Comparison of ENCODE assay signal across 8 mouse cellular contexts in genomic region chr13:111807105-111807595, GRCm38 (mm10). TPM values are rescaled to one million over a fixed set of nuclear protein-coding genes. Genes with fewer than 3 reads are reported as not detected.
A peak's percentile ranks its signal among the peaks of the same experiment; 100 is the strongest.
DNase-seq lines count a peak whose midpoint lies in the region; ATAC-seq and TF ChIP-seq lines count a peak whose summit lies in the region.

No protein-coding gene starts in this region.

- H3K9ac ChIP-seq in kidney, postnatal 0 days (ENCODE audit: low read depth, low read length): peak overlapping the region; percentile 99
- peak overlapping the region; percentile 97 for H3K9ac ChIP-seq in liver, embryonic 11.5 days (ENCODE audit: low read depth, low read length)

- H3K27me3 ChIP-seq in kidney, postnatal 0 days (ENCODE audit: insufficient read depth, low read length): no peaks in the 10 kb centered on the region
- 0 out of 2 replicates have a peak, but pooled peaks cover 4% of the 10 kb centered on the region for H3K27me3 ChIP-seq in liver, embryonic 11.5 days (replicated peaks; ENCODE audit: control insufficient read depth, insufficient read depth, low read length)
- H3K27me3 ChIP-seq in splenic B cell, adult 2 months (ENCODE audit: control insufficient read depth, insufficient read depth, low read length, poor library complexity, severe bottlenecking): no peaks in the 10 kb centered on the region

- no peaks in the 10 kb centered on the region for H3K36me3 ChIP-seq in kidney, postnatal 0 days (ENCODE audit: insufficient read depth, low read length)
- H3K36me3 ChIP-seq in liver, embryonic 11.5 days (ENCODE audit: control insufficient read depth, insufficient read depth, low read length): no peaks in the 10 kb centered on the region
- no peaks in the 10 kb centered on the region; the same call in 1 of the 2 replicates for H3K36me3 ChIP-seq in splenic B cell, adult 2 months (ENCODE audit: control insufficient read depth, insufficient read depth, low read length, poor library complexity, severe bottlenecking)

- peak overlapping the region; percentile 99 for H3K27ac ChIP-seq in kidney, postnatal 0 days
- H3K27ac ChIP-seq in liver, embryonic 11.5 days (ENCODE audit: low read depth, low read length): peak overlapping the region; percentile 94

- peak overlapping the region; percentile 96 for H3K4me2 ChIP-seq in kidney, postnatal 0 days (ENCODE audit: low read length)
- H3K4me2 ChIP-seq in liver, embryonic 11.5 days: peak overlapping the region; percentile 95

- peaks cover 38% of the 10 kb centered on the region for H3K4me1 ChIP-seq in kidney, postnatal 0 days (replicated peaks; ENCODE audit: insufficient read depth, low read length)
- peaks cover 39% of the 10 kb centered on the region for H3K4me1 ChIP-seq in liver, embryonic 11.5 days (replicated peaks; ENCODE audit: control insufficient read depth, insufficient read depth, low read length)

- no peak for ATAC-seq in kidney, postnatal 0 days (replicated peaks; ENCODE audit: low FRiP score, low read depth)
- peak; percentile 50 for ATAC-seq in activated CD4-positive, CD25-positive, alpha-beta regulatory T cell, adult 4 months
- ATAC-seq in granulocyte monocyte progenitor cell, adult 5-6 weeks (replicated peaks; ENCODE audit: poor library complexity, severe bottlenecking): peak; percentile 18
- ATAC-seq in liver, embryonic 11.5 days (replicated peaks; ENCODE audit: low FRiP score): no peak
- no peak for ATAC-seq in frontal cortex, adult (ENCODE audit: low TSS enrichment)

- TF ChIP-seq CTCF in kidney, postnatal 0 days (IDR thresholded peaks at IDR 0.05; ENCODE audit: low read depth): no peak

- H3K9me3 ChIP-seq in kidney, postnatal 0 days (replicated peaks; ENCODE audit: low read length): no peaks in the 10 kb centered on the region
- H3K9me3 ChIP-seq in liver, embryonic 11.5 days (ENCODE audit: control insufficient read depth, low read length): no peaks in the 10 kb centered on the region

- DNase-seq in kidney, postnatal 0 days (ENCODE audit: low spot score): peak; percentile 72
- DNase-seq in kidney, postnatal 36 days: no peak
- DNase-seq in liver, embryonic 11.5 days (ENCODE audit: low spot score): peak; percentile 50
- peak; percentile 73 for DNase-seq in splenic B cell, adult 2 months (ENCODE audit: low read depth, low spot score)
- no peak for DNase-seq in testis, postnatal 10 days (ENCODE audit: low spot score)

- H3K4me3 ChIP-seq in kidney, postnatal 0 days (replicated peaks; ENCODE audit: low read depth, low read length): peak overlapping the region; percentile 94
- peak overlapping the region; percentile 97 for H3K4me3 ChIP-seq in liver, embryonic 11.5 days (ENCODE audit: low read depth, low read length)

- WGBS in kidney, postnatal 0 days: under 1% methylated on average over 11 of the region's 11 CpGs
- WGBS in liver, embryonic 11.5 days: under 1% methylated on average over 11 of the region's 11 CpGs

RNA-seq across cellular contexts. Expression of gene Map3k1, which starts 1.6 kb away (rescaled TPM):
- polyA plus RNA-seq in kidney, postnatal 0 days (2015; fragmentation: Nextera tagmentation; extraction: Ambion mirVana): 30.3 and 33.1 TPM in 2 replicates
- 100 to 1,000 TPM in 1 of 2 experiments, 10 to 100 TPM in 1; 84.4 to 102 TPM for polyA plus RNA-seq in activated CD4-positive, CD25-positive, alpha-beta regulatory T cell, adult 4 months (2017; shearing (Covaris generic))
- 33.6 and 43.6 TPM in 2 replicates for total RNA-seq in granulocyte monocyte progenitor cell, adult 5-6 weeks (2014; fragmentation: Nextera tagmentation)
- 54.3 and 66.2 TPM in 2 replicates for total RNA-seq in granulocyte monocyte progenitor cell, adult 5-6 weeks (2017)
- polyA plus RNA-seq in liver, embryonic 11.5 days (2014; fragmentation: Nextera tagmentation; extraction: Ambion mirVana): 19.8 and 20.6 TPM in 2 replicates

Comparison
In these comparisons a context has a peak if more than half of its experiments do, and no peak if none do; other contexts are left out.
1. DNase-seq: peak in kidney, postnatal 0 days (single experiment), liver, embryonic 11.5 days (single experiment) and splenic B cell, adult 2 months (single experiment); none in kidney, postnatal 36 days (0 of 2) and testis, postnatal 10 days (single experiment).
2. ATAC-seq: peak in activated CD4-positive, CD25-positive, alpha-beta regulatory T cell, adult 4 months (single experiment) and granulocyte monocyte progenitor cell, adult 5-6 weeks (single experiment); none in kidney, postnatal 0 days (single experiment), liver, embryonic 11.5 days (single experiment) and frontal cortex, adult (single experiment).